Mouse (Mus musculus) ES-Bruce4 (cell line): ENCODE data around the gene Mettl21c.

ENCODE experiments used
- CTCF ChIP-seq: IDR thresholded peaks from one replicate; pipeline ENCODE4 v1.8.1; 2011; ENCODE audit warnings: low read depth, low read length
- POLR2A ChIP-seq: IDR thresholded peaks from one replicate; pipeline ENCODE4 v1.8.1; 2011; ENCODE audit warnings: low read length; ENCODE audit not compliant: insufficient read depth

DNA sequence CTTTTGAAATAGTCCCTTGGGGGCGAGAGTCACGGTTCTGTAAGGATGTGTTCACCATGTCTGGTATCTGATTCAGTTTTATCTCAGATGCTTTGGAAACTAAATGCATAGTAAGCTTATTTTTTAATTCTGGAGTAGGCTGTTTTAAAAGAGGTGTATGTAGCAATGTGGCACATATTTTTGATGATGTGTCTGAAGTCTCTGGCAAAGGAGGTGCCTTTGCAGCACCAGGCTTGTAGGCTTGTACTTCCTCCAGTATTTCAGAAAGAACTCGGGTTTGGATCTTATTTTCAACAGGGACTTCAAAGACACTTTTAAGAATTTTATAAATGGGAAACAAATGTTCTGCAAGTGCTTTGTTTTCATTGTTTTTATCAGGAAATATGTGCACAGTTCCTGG, 38.0 kb upstream of the Mettl21c start:
- TF ChIP-seq POLR2A (no peak), CTCF (no peak)
